Mouse (Mus musculus): ENCODE results near the gene Mycbp2.

Mycbp2 gene

GRCm38 (mm10) chr14:103102731-103103335 is 243.8 kb downstream of the Mycbp2 start:
- no peak for DNase-seq (ENCODE audit: low read depth, low spot score)

- DNase-seq (ENCODE audit: low read depth, low spot score), result no peak
Measured at GRCm38 (mm10) chr14:103102246-103102645, 244.4 kb downstream of the Mycbp2 start.

- no peak for DNase-seq (ENCODE audit: low read depth, low spot score)
Measured at GRCm38 (mm10) chr14:103101171-103101570, 245.4 kb downstream of the Mycbp2 start.

- no peak for DNase-seq (ENCODE audit: low read depth, low spot score)
Measured at GRCm38 (mm10) chr14:103100296-103100695, 246.3 kb downstream of the Mycbp2 start.

GRCm38 (mm10) chr14:103099238-103099933 is 247.2 kb downstream of the Mycbp2 start, which contains the start of gene Fbxl3:
TSS of gene Fbxl3 (minus strand) at chr14:103099566.
- peak; percentile 82 for DNase-seq (ENCODE audit: low read depth, low spot score)

GRCm38 (mm10) chr14:103098587-103099235 is 247.9 kb downstream of the Mycbp2 start:
- DNase-seq (ENCODE audit: low read depth, low spot score), result peak; percentile 76

GRCm38 (mm10) chr14:103098213-103098586 is 248.4 kb downstream of the Mycbp2 start:
- no peak for DNase-seq (ENCODE audit: low read depth, low spot score)

GRCm38 (mm10) chr14:103096621-103097020 is 250.0 kb downstream of the Mycbp2 start:
- DNase-seq (ENCODE audit: low read depth, low spot score), result no peak

GRCm38 (mm10) chr14:103095826-103096225 is 250.8 kb downstream of the Mycbp2 start:
- no peak for DNase-seq (ENCODE audit: low read depth, low spot score)

GRCm38 (mm10) chr14:103095036-103095435 is 251.6 kb downstream of the Mycbp2 start:
- no peak for DNase-seq (ENCODE audit: low read depth, low spot score)

GRCm38 (mm10) chr14:103093670-103094069 is 252.9 kb downstream of the Mycbp2 start:
- DNase-seq (ENCODE audit: low read depth, low spot score), result no peak

GRCm38 (mm10) chr14:103093236-103093635 is 253.4 kb downstream of the Mycbp2 start:
- no peak for DNase-seq (ENCODE audit: low read depth, low spot score)

- DNase-seq (ENCODE audit: low read depth, low spot score), result peak; percentile 51
Measured at GRCm38 (mm10) chr14:103088624-103089023, 258.0 kb downstream of the Mycbp2 start.

- DNase-seq (ENCODE audit: low read depth, low spot score), result no peak
Measured at GRCm38 (mm10) chr14:103087846-103088245, 258.8 kb downstream of the Mycbp2 start.

GRCm38 (mm10) chr14:103086671-103087324 is 259.8 kb downstream of the Mycbp2 start:
- DNase-seq (ENCODE audit: low read depth, low spot score), result no peak

- no peak for DNase-seq (ENCODE audit: low read depth, low spot score)
Measured at GRCm38 (mm10) chr14:103085840-103086533, 260.6 kb downstream of the Mycbp2 start.

GRCm38 (mm10) chr14:103079209-103079977 is 267.2 kb downstream of the Mycbp2 start:
- DNase-seq (ENCODE audit: low read depth, low spot score), result no peak

GRCm38 (mm10) chr14:103078006-103078912 is 268.4 kb downstream of the Mycbp2 start:
- no peak for DNase-seq (ENCODE audit: low read depth, low spot score)

GRCm38 (mm10) chr14:103077272-103078005 is 269.2 kb downstream of the Mycbp2 start:
- no peak for DNase-seq (ENCODE audit: low read depth, low spot score)

All from embryo, embryonic 11.5 days (tissue).